Mouse (Mus musculus): ENCODE measurements at regions not wholly inside any gene's neighbourhood (a gene's known extent, or its start where the extent isn't known, plus 50 kb on each side); places are given as distances from the start of the nearest gene placed in this dataset.

- TF ChIP-seq CTCF (IDR thresholded peaks at IDR 0.05; ENCODE audit: low read depth, low read length) (no peak), GATA1 (IDR thresholded peaks at IDR 0.05; ENCODE audit: borderline replicate concordance, low read length) (no peak), TAL1 (conservative IDR thresholded peaks at IDR 0.05; ENCODE audit: low read depth, low read length) (no peak), POLR2AphosphoS5 (IDR thresholded peaks at IDR 0.05; ENCODE audit: insufficient replicate concordance, low read depth, low read length) (no peak), GATA2 (IDR thresholded peaks at IDR 0.05; ENCODE audit: borderline replicate concordance, low read depth, low read length) (no peak)
Observed at GRCm38 (mm10) chr3:8046348-8046747, 1426.1 kb upstream of the 1700008P02Rik start.
